Mouse (Mus musculus): Measurements from ENCODE around the gene Mark2. TPM values are rescaled to one million over a fixed set of nuclear protein-coding genes. Genes with fewer than 3 reads are reported as not detected.
A peak's percentile ranks its signal among the peaks of the same experiment; 100 is the strongest.

Gene Mark2
- polyA plus RNA-seq, 1 experiment, result 102 TPM

DNA sequence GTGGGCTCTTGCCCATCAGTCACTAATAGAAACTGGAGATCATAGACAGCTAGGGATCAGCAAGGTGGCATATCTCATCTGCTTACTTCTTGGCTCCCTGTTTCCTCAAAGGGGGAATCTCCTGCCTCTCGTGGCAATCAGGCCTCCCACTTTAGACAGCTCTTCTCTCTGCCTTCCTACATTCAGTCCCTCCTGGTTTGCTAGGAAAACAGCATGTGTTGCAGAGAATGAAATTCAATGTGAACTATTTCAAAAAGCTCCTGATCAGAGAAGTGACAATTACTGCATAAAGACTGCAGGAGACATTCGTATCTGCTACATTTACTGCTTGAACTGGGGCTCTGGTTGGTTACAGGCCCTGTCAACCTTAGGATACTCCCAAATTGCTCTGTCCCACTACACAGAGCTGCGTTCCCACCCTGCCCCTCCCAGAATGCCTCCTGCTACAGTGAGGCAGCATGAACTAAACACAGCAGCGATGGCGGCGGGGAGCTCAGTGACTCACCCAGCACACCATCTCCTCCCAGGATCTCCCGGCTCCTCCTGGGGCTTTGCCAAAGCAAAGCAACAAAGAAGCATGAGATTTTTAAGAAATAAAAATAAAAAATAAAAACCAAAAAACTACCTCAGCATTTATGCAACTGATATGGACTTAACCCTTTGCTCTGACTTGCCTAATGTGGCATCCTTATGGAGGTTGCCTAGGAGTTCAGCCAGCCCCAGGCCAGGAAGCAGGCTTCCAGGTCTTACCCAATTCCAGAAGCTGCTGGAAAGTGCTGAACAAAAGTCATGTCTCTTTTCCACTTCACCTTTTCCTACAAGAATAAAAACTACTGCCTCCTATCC, 39.8 kb downstream of the Mark2 start:
- Histone ChIP-seq H3K4me1 (ENCODE audit: control insufficient read depth, insufficient read depth, low read length) (peaks cover 21% of the 10 kb centered on the region), H3K4me3 (ENCODE audit: insufficient read depth, low read length) (no peak overlapping the region), H3K27ac (ENCODE audit: insufficient read depth, low read length) (peak overlapping the region; percentile 76)
- no peak for TF ChIP-seq CTCF (IDR thresholded peaks at IDR 0.05; ENCODE audit: extremely low read depth, insufficient read depth, low read length)
- no peak for TF ChIP-seq POLR2A (IDR thresholded peaks at IDR 0.05; ENCODE audit: extremely low read depth, insufficient read depth, low read length)

DNA sequence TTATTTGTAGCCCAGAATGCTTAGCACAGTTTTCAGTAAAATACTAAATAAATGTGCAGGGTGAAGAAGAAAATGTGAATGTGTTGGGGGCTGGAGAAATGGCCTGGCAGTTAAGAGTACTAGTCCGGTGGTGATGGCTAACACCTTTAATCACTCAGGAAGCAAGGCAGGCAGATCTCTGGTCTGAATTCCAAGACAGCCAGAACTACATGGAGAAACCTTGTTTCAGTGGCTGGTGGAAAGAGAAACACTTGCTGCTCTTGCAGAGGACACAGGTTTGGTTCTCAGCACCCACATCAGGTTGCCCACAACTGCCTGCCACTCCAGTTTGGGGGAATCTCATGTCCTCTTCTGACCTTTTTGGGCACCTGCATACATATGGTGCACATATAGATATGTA, 41.6 kb downstream of the Mark2 start:
- TF ChIP-seq CTCF (IDR thresholded peaks at IDR 0.05; ENCODE audit: extremely low read depth, insufficient read depth, low read length), result no peak
- no peak for TF ChIP-seq POLR2A (IDR thresholded peaks at IDR 0.05; ENCODE audit: extremely low read depth, insufficient read depth, low read length)
- Histone ChIP-seq H3K27ac (ENCODE audit: insufficient read depth, low read length) (no peak overlapping the region; the same call in 1 of the 2 replicates), H3K4me1 (ENCODE audit: control insufficient read depth, insufficient read depth, low read length) (peaks cover 16% of the 10 kb centered on the region), H3K4me3 (ENCODE audit: insufficient read depth, low read length) (no peak overlapping the region)

DNA sequence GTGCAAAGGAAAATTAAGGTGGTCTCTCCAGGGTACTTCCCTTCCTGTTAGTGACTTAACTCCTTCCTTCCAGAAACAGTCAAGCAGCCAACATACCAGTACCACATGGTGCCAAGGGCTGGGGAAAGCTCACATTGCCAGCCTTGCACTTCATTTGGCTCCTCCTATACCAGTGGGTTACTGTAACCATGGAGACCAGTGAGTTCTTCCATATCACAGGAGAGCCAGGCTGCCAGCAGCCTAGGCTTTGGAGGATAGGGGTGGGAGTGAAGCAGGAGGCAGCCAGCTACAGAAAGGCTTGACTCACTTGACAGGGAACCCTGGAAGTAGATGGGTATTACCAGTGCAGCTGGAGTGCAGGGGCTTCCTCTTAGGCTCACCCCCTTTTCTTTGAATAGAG, 42.6 kb downstream of the Mark2 start:
- Histone ChIP-seq H3K4me1 (ENCODE audit: control insufficient read depth, insufficient read depth, low read length) (peaks cover 21% of the 10 kb centered on the region), H3K27ac (ENCODE audit: insufficient read depth, low read length) (no peak overlapping the region), H3K4me3 (ENCODE audit: insufficient read depth, low read length) (no peak overlapping the region)
- TF ChIP-seq POLR2A (IDR thresholded peaks at IDR 0.05; ENCODE audit: extremely low read depth, insufficient read depth, low read length) (peak; percentile 55; the same call in 1 of the 2 replicates), CTCF (IDR thresholded peaks at IDR 0.05; ENCODE audit: extremely low read depth, insufficient read depth, low read length) (no peak)

DNA sequence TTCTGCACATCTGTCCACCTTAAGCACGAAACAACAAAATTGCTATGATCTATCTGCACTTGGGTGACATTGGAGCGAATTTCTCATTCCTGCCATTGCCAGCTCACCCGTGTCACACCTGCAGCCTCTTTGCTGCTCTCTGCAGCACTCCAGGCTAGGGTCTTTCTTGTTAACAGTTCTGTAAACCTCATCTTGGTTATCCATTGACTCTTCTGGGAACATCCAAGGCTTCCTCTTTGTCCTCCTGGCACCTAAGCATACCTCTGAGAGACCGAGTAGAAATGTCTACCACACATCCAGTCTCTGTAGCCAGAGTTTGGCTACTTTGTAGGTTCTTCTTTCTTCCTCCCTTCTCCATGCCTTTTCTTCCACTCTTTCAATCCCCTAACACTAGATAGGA, 45.7 kb downstream of the Mark2 start:
- TF ChIP-seq POLR2A (IDR thresholded peaks at IDR 0.05; ENCODE audit: extremely low read depth, insufficient read depth, low read length) (no peak), CTCF (IDR thresholded peaks at IDR 0.05; ENCODE audit: extremely low read depth, insufficient read depth, low read length) (no peak)
- Histone ChIP-seq H3K4me1 (ENCODE audit: control insufficient read depth, insufficient read depth, low read length) (peaks cover 25% of the 10 kb centered on the region), H3K27ac (ENCODE audit: insufficient read depth, low read length) (no peak overlapping the region), H3K4me3 (ENCODE audit: insufficient read depth, low read length) (no peak overlapping the region)

DNA sequence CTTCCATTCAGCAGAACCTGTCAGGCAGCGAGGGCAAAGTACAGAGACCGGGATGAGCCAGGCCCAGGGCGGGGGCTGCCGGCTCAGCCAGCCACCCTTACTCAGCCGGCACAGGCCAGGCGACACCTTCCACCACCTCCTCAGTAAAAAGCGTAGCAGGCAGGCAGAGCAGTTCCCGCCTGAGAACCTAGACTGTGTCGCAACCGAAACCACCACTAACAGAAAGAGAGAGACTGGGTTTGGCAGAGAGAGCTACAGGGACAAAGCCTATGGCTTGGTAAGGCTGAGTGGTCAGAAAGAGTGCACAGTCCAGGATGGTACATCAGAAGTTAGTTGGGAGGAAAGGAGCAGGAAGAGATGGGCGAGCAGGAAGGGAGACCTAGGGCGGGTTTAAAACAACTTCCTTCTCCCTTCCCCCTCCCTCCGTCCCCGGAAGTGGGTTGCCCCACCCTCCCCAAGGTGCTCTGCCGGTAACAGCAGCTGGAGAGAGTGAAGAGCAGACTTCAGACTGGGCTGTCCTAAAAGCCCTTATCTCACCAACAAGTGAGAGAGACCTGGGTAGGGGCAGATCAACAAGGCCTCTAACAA, 46.5 kb downstream of the Mark2 start:
- no peak overlapping the region for H3K4me3 ChIP-seq (ENCODE audit: insufficient read depth, low read length)
- H3K4me1 ChIP-seq (ENCODE audit: control insufficient read depth, insufficient read depth, low read length), result peaks cover 25% of the 10 kb centered on the region
- no peak overlapping the region for H3K27ac ChIP-seq (ENCODE audit: insufficient read depth, low read length)
- TF ChIP-seq POLR2A (IDR thresholded peaks at IDR 0.05; ENCODE audit: extremely low read depth, insufficient read depth, low read length) (no peak), CTCF (IDR thresholded peaks at IDR 0.05; ENCODE audit: extremely low read depth, insufficient read depth, low read length) (no peak)

DNA sequence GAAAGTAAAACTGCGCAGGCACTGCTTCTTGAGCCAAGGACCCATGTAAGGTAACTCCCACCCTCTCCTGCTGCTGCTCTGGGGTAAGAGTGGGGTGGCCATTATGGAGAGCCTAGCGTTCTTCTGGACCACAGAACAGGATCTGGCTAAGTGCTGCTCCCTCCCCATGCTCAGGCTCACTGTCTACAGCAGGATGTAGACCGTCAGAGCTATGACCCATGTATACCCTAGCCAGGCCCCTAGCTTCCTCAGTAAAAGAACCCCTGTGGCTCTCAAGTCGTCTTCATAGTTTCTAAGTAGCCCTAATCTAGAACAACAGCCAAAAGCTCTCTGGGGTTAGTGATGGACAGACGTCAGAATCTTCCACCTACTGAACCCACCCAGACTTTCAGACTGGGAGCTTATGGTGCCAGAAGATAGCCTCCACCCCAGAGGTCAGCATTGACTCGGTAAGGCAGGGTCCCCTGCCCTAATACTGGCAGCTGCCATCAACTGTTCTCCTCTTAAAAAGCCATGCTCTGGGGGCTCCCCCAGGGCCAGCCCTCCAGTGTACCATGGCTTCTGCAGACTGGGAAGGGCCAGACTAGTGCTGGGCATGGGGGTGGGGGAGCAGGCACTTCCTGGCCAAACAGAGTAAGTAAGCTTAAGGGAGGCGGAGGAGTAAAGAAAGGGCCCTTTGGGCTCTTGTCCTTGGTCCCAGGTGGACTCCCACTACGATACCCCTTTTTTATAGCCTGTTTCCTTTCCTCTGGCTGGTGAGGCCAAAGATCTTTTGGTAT, 47.4 kb downstream of the Mark2 start:
- Histone ChIP-seq H3K4me1 (ENCODE audit: control insufficient read depth, insufficient read depth, low read length) (peaks cover 25% of the 10 kb centered on the region), H3K27ac (ENCODE audit: insufficient read depth, low read length) (peak overlapping the region; percentile 43; the same call in 1 of the 2 replicates), H3K4me3 (ENCODE audit: insufficient read depth, low read length) (no peak overlapping the region)
- TF ChIP-seq POLR2A (IDR thresholded peaks at IDR 0.05; ENCODE audit: extremely low read depth, insufficient read depth, low read length) (no peak), CTCF (IDR thresholded peaks at IDR 0.05; ENCODE audit: extremely low read depth, insufficient read depth, low read length) (no peak)

DNA sequence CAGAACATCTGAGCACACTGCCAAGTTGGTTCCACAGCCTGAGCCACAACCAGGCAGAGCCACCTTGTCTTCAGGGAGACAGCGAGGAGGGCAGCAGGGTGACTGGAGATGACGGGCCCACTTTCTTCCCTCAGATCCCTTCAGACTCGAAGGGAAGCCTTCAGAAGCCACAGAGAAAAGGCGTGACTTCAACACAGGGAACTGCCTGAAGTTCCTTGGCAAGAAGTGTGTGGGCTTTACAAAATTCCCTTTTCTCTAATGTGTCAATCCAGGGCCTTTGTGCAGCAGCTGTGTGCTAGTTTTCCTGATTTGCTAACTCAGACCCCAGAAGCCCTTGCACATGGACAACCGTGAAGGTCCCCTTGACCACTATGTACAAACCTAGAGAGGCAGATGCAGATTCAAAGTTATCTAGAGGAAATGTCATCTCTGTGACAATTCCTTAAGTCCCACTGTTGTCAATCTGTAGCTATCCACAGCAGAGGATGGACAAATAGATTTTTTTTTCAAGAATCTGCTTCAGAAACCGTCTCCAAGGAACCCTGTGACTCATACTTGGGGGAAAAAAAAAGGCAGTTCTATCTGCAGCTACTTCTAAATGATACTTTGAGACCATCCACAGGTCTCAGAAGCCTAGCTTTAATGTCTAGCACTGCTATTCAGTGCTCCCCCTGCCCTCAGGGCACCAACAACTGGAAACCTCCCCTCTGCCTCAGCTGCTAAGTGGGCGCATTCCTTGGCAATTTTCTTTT, 49.5 kb downstream of the Mark2 start:
- TF ChIP-seq POLR2A (IDR thresholded peaks at IDR 0.05; ENCODE audit: extremely low read depth, insufficient read depth, low read length), result no peak
- TF ChIP-seq CTCF (IDR thresholded peaks at IDR 0.05; ENCODE audit: extremely low read depth, insufficient read depth, low read length), result no peak
- Histone ChIP-seq H3K27ac (ENCODE audit: insufficient read depth, low read length) (peak overlapping the region; percentile 4; the same call in 1 of the 2 replicates), H3K4me1 (ENCODE audit: control insufficient read depth, insufficient read depth, low read length) (peaks cover 23% of the 10 kb centered on the region), H3K4me3 (ENCODE audit: insufficient read depth, low read length) (no peak overlapping the region)

DNA sequence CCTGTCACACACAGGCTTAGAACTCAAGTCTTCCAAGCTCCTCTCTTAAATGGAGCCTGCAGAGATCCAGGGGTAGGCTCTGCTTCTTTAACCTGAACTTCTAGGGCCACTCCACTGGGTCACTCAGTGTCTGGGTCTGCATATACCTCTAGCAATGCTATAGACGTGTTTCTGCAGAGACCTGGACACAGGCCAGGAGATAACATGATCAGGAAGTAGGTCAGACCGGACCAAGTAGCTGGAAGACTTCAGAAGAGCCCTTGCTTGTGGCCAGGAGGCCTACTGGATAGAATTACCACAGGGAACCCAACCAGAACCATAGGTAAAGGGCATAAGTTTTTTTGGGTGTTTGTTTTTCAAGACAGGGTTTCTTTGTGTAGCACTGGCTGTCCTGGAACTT, 51.9 kb downstream of the Mark2 start:
- H3K4me1 ChIP-seq (ENCODE audit: control insufficient read depth, insufficient read depth, low read length), result peaks cover 20% of the 10 kb centered on the region
- H3K4me3 ChIP-seq (ENCODE audit: insufficient read depth, low read length), result no peak overlapping the region
- TF ChIP-seq POLR2A (IDR thresholded peaks at IDR 0.05; ENCODE audit: extremely low read depth, insufficient read depth, low read length), result no peak
- TF ChIP-seq CTCF (IDR thresholded peaks at IDR 0.05; ENCODE audit: extremely low read depth, insufficient read depth, low read length), result no peak
- H3K27ac ChIP-seq (ENCODE audit: insufficient read depth, low read length), result no peak overlapping the region

DNA sequence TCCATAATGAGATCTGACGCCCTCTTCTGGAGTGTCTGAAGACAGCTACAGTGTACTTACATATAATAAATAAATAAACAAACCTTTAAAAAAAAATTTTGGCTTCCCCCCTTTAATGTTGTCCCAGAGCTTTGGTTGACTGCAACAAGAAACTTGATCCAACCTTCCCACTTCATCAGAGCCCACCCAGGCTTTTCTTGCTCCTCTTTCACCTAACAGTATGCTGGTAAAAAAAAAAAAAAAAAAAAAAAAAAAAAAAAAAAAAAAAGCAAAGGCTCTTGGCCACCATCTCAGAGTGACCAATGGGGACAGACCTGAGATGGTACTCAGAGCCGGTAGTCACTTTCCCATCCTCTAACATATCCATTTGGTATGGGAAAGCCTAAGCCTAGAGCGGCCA, 53.4 kb downstream of the Mark2 start:
- H3K4me3 ChIP-seq (ENCODE audit: insufficient read depth, low read length), result no peak overlapping the region
- TF ChIP-seq CTCF (IDR thresholded peaks at IDR 0.05; ENCODE audit: extremely low read depth, insufficient read depth, low read length) (no peak), POLR2A (IDR thresholded peaks at IDR 0.05; ENCODE audit: extremely low read depth, insufficient read depth, low read length) (no peak)
- H3K27ac ChIP-seq (ENCODE audit: insufficient read depth, low read length), result no peak overlapping the region
- peaks cover 15% of the 10 kb centered on the region for H3K4me1 ChIP-seq (ENCODE audit: control insufficient read depth, insufficient read depth, low read length)

All from cortical plate, adult 2 months (tissue).